Mouse (Mus musculus) lung, embryonic 16.5 days (tissue): Measurements from ENCODE around the gene St6galnac3. TPM values are rescaled to one million over a fixed set of nuclear protein-coding genes. Genes with fewer than 3 reads are reported as not detected.

ENCODE experiments used
- ATAC-seq: fragments of 200-750 bp; cut with Nextera tagmentation; 2 replicates; pipeline ENCODE4 v1.8.0; 2017; ENCODE audit warnings: low read depth, mild to moderate bottlenecking, moderate library complexity
- H3K27ac ChIP-seq: fragments of 300-500 bp; sonication (generic); 2 replicates; pipeline ENCODE4 v1.5.1; 2014; ENCODE audit warnings: mild to moderate bottlenecking, control low read depth, low read length
- H3K27me3 ChIP-seq: fragments of 300-500 bp; sonication (generic); 2 replicates; pipeline ENCODE4 v1.6.1; 2014; ENCODE audit warnings: low read depth, low read length, mixed read lengths; ENCODE audit not compliant: control insufficient read depth, insufficient read depth
- H3K36me3 ChIP-seq: fragments of 300-500 bp; sonication (generic); 2 replicates; pipeline ENCODE4 v1.6.1; 2014; ENCODE audit warnings: low read length; ENCODE audit not compliant: control insufficient read depth, insufficient read depth
- H3K4me1 ChIP-seq: fragments of 300-500 bp; sonication (generic); replicated peaks from 2 replicates; pipeline ENCODE4 v1.6.1; 2014; ENCODE audit warnings: low read length, mixed read lengths; ENCODE audit not compliant: control insufficient read depth, insufficient read depth
- H3K4me2 ChIP-seq: fragments of 300-500 bp; sonication (generic); 2 replicates; pipeline ENCODE4 v1.6.1; 2014; ENCODE audit warnings: low read depth, low read length, control low read depth
- H3K4me3 ChIP-seq: fragments of 300-500 bp; sonication (generic); 2 replicates; pipeline ENCODE4 v1.5.1; 2014; ENCODE audit warnings: mild to moderate bottlenecking, low read length, control low read depth
- H3K9ac ChIP-seq: fragments of 300-500 bp; sonication (generic); 2 replicates; pipeline ENCODE4 v1.6.1; 2014; ENCODE audit warnings: low read length, control low read depth
- H3K9me3 ChIP-seq: fragments of 300-500 bp; sonication (generic); 2 replicates; pipeline ENCODE4 v1.6.1; 2016; ENCODE audit warnings: low read length; ENCODE audit not compliant: control insufficient read depth
- WGBS: fragments of 180-500 bp; shearing (Covaris S2); extraction: QIAGEN DNeasy Blood & Tissue Kit; methylation state at CpG from one replicate; pipeline ENCODE4 v1.1.7; 2014; 5-methylcytosine and 5-hydroxymethylcytosine counted together
- polyA plus RNA-seq: library from polyadenylated mRNA; unstranded; fragments of >200 nt; fragmentation: Nextera tagmentation; extraction: Ambion mirVana; gene quantifications from 2 replicates; pipeline ENCODE4 v1.2.1, GENCODE M21; 2015

Gene St6galnac3
- polyA plus RNA-seq, 1 experiment from 2014 or later, result 28.4 TPM

DNA sequence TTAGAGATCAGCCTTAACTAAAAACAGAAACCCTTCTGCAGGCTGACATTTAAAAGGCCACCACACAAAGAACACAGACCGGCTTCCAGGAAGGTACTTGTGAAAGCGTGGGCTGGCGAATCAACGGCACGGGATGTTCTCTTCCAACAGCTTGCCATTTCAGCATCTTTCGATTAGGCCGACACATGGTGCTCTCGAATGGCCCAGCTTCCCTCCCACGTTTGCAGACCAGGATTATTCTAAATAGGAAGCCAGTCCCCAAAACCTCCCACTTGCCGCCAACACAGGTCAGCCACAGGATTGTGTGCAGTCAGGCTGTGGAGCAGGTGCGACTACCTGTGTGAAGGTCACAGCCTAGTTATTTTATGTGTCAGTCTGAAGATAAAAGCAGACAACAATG lies 153.8 kb downstream of the St6galnac3 start:
- ATAC-seq, result no peak

GRCm38 (mm10) chr3:153568815-153569214 lies 156.2 kb downstream of the St6galnac3 start:
- no peaks in the 10 kb centered on the region for H3K9me3 ChIP-seq
- H3K4me2 ChIP-seq, result no peak overlapping the region
- H3K36me3 ChIP-seq, result no peaks in the 10 kb centered on the region
- no peak overlapping the region for H3K9ac ChIP-seq
- ATAC-seq, result no peak
- H3K4me3 ChIP-seq, result no peak overlapping the region
- no peak overlapping the region for H3K27ac ChIP-seq
- WGBS, result 72% methylated on average over 3 of the region's 3 CpGs
- no peaks in the 10 kb centered on the region for H3K27me3 ChIP-seq
- 0 out of 2 replicates have a peak, but pooled peaks cover 5% of the 10 kb centered on the region for H3K4me1 ChIP-seq

More for the DNA sequence above, 153.8 kb downstream of the St6galnac3 start:
- H3K9ac ChIP-seq, result no peak overlapping the region
- H3K27me3 ChIP-seq, result no peaks in the 10 kb centered on the region
- no peak overlapping the region for H3K4me3 ChIP-seq
- no peaks in the 10 kb centered on the region for H3K36me3 ChIP-seq
- no peak overlapping the region for H3K27ac ChIP-seq
- 86% methylated on average over 11 of the region's 11 CpGs for WGBS
- H3K4me2 ChIP-seq, result no peak overlapping the region
- H3K9me3 ChIP-seq, result no peaks in the 10 kb centered on the region
- 0 out of 2 replicates have a peak, but pooled peaks cover 5% of the 10 kb centered on the region for H3K4me1 ChIP-seq

DNA sequence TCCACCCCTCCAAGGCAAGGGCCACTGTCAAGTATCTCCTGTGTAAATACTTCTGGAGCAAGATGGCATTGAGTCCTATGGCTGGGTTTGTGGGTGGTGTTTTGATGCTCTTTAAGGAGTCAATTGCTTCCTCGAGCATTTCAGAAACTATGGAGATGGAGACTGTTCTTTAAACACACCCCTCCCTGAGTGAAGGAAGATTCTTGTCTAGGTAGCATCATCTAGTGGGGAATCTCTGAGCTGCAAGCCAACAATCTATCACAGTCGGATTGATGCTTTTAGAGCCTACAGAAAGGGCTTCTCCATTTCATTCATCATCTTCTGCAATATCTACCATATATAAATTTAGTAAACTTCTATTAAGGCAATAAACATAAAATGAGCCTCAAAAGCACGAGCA lies 157.1 kb downstream of the St6galnac3 start:
- H3K9ac ChIP-seq, result no peak overlapping the region
- 57% methylated on average over 3 of the region's 3 CpGs for WGBS
- H3K27me3 ChIP-seq, result no peaks in the 10 kb centered on the region
- H3K9me3 ChIP-seq, result no peaks in the 10 kb centered on the region
- no peak overlapping the region for H3K4me2 ChIP-seq
- ATAC-seq, result no peak
- H3K4me1 ChIP-seq, result 0 out of 2 replicates have a peak, but pooled peaks cover 5% of the 10 kb centered on the region
- no peaks in the 10 kb centered on the region for H3K36me3 ChIP-seq
- H3K4me3 ChIP-seq, result no peak overlapping the region
- no peak overlapping the region for H3K27ac ChIP-seq

DNA sequence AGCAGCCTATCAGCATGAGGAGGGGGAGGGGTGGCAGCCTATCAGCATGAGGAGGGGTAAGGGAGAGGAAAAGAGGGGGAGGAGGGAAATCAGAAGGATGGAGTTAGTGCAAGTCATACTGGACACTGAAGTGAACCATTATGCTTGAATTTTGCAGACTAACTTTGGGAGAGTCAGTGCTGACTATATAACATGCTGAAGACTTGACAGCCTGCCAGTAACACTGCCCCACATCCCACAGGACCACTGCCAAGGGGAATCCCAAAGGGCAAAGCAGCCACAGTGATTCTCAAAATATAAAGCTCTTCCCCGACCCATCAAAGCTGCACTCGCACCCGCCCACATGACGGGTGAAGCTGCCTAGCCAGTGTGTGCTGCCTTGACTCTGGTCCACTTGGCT lies 157.5 kb downstream of the St6galnac3 start:
- no peak overlapping the region for H3K4me2 ChIP-seq
- no peak overlapping the region for H3K9ac ChIP-seq
- H3K36me3 ChIP-seq, result no peaks in the 10 kb centered on the region
- 0 out of 2 replicates have a peak, but pooled peaks cover 5% of the 10 kb centered on the region for H3K4me1 ChIP-seq
- H3K9me3 ChIP-seq, result no peaks in the 10 kb centered on the region
- no peaks in the 10 kb centered on the region for H3K27me3 ChIP-seq
- ATAC-seq, result peak; percentile 23; the same call in 1 of the 2 replicates
- no peak overlapping the region for H3K27ac ChIP-seq
- 25% methylated on average over 4 of the region's 4 CpGs for WGBS
- no peak overlapping the region for H3K4me3 ChIP-seq

DNA sequence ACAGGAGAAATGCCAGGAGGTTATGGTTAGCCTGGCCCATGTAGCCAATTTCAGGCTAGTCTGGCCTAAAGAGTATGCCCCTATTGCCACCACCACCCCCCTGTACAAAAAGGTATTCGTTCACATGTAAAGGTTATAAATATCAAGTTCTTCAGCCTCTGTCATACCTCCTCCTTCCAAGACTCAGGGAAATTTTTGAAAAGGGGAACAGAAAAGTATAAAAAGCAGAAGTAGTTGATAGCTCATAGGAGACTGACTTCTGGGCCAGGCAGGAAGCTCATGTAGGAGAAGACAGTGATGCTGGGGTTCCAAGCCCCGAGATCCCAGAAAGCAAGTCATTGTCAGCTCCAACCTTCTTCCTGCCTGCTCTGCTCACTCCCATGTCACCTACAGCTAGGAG lies 158.9 kb downstream of the St6galnac3 start:
- H3K9ac ChIP-seq, result no peak overlapping the region
- no peak overlapping the region for H3K27ac ChIP-seq
- no peak for ATAC-seq
- 0 out of 2 replicates have a peak, but pooled peaks cover 5% of the 10 kb centered on the region for H3K4me1 ChIP-seq
- no peaks in the 10 kb centered on the region for H3K36me3 ChIP-seq
- H3K9me3 ChIP-seq, result no peaks in the 10 kb centered on the region
- no peaks in the 10 kb centered on the region for H3K27me3 ChIP-seq
- no peak overlapping the region for H3K4me2 ChIP-seq
- 87% methylated on average over 2 of the region's 2 CpGs for WGBS
- H3K4me3 ChIP-seq, result no peak overlapping the region

DNA sequence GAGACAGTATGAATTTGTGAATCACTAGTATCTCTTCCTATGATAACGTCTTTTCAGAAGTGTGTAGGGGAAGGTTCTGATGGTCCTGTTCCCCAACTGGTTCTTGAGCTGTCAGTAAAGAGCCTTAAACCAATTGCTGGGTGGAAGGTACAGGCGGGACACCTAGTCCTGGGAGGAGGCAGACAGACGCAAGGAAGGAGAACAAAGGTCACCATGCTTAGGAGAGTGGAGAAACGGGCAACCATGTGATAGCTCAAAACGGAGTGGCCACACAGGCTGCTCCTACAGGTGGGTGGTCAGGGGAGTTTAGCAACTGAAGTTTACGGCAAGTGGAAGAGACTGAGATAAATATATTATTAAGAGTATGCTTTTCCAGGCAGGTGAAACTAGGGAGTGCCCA lies 164.1 kb downstream of the St6galnac3 start:
- Histone ChIP-seq H3K27ac (no peak overlapping the region), H3K4me2 (no peak overlapping the region), H3K4me3 (no peak overlapping the region), H3K36me3 (no peaks in the 10 kb centered on the region), H3K27me3 (no peaks in the 10 kb centered on the region), H3K9me3 (no peaks in the 10 kb centered on the region), H3K9ac (no peak overlapping the region), H3K4me1 (no peaks in the 10 kb centered on the region)
- WGBS, result 70% methylated on average over 6 of the region's 6 CpGs
- no peak for ATAC-seq

DNA sequence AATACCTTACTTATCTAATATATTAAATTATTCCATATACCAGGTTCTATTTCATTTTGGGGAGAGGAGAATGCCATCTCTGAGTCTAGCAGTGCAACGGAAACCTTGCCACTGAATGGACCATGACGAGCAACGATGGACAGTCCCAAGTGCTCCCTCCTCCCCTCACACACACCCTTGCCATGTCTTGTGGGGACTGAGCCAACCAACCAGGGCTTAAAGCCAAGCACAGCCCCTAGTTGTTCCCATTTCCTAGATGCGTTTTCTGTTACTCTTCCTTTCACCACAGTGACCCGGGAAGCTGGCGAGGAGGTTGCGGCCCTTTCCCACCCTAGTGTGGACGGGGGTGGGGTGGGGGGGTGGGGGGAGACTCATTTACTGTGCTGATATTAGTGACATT lies 165.4 kb downstream of the St6galnac3 start:
- Histone ChIP-seq H3K4me3 (no peak overlapping the region), H3K27me3 (no peaks in the 10 kb centered on the region), H3K27ac (no peak overlapping the region), H3K36me3 (no peaks in the 10 kb centered on the region), H3K4me1 (no peaks in the 10 kb centered on the region), H3K9ac (no peak overlapping the region), H3K4me2 (no peak overlapping the region), H3K9me3 (no peaks in the 10 kb centered on the region)
- 70% methylated on average over 8 of the region's 8 CpGs for WGBS
- ATAC-seq, result no peak

GRCm38 (mm10) chr3:153556621-153557020 lies 168.4 kb downstream of the St6galnac3 start:
- Histone ChIP-seq H3K4me3 (no peak overlapping the region), H3K9me3 (no peaks in the 10 kb centered on the region), H3K4me1 (no peaks in the 10 kb centered on the region), H3K9ac (no peak overlapping the region), H3K27ac (no peak overlapping the region), H3K27me3 (no peaks in the 10 kb centered on the region), H3K4me2 (no peak overlapping the region), H3K36me3 (no peaks in the 10 kb centered on the region)
- ATAC-seq, result 0 out of 2 replicates have a peak, but pooled peaks have one; percentile 17
- 27% methylated on average over 11 of the region's 11 CpGs for WGBS

GRCm38 (mm10) chr3:153553712-153554111 lies 171.3 kb downstream of the St6galnac3 start:
- ATAC-seq, result peak; percentile 7; the same call in 1 of the 2 replicates
- Histone ChIP-seq H3K9me3 (no peaks in the 10 kb centered on the region), H3K36me3 (no peaks in the 10 kb centered on the region), H3K27ac (no peak overlapping the region), H3K4me2 (no peak overlapping the region), H3K27me3 (no peaks in the 10 kb centered on the region), H3K4me3 (no peak overlapping the region), H3K9ac (no peak overlapping the region), H3K4me1 (no peaks in the 10 kb centered on the region)
- WGBS, result 96% methylated on average over 3 of the region's 3 CpGs

DNA sequence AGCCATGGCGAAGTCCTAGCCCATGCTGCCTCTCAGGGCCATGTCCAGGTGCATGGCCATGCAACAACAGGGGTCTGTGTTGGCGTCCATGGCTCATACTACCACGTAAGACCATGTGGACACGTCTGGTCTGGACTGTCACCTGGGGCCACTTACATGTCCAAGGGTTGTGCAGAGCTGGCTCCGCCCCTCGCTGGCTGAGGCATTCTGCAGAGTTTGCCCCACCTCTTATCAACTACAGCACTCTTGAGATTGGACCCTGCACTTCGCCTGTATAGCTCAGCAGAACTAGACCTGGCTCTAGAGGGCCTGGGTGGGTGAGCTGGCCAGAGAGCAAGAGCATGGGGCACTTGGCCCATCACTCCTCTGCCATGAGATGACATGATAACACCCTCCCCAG lies 171.7 kb downstream of the St6galnac3 start:
- no peaks in the 10 kb centered on the region for H3K4me1 ChIP-seq
- H3K4me2 ChIP-seq, result no peak overlapping the region
- no peak overlapping the region for H3K9ac ChIP-seq
- no peaks in the 10 kb centered on the region for H3K9me3 ChIP-seq
- 85% methylated on average over 7 of the region's 7 CpGs for WGBS
- no peak overlapping the region for H3K4me3 ChIP-seq
- H3K27me3 ChIP-seq, result no peaks in the 10 kb centered on the region
- ATAC-seq, result peak; percentile 7; the same call in 1 of the 2 replicates
- H3K27ac ChIP-seq, result no peak overlapping the region
- no peaks in the 10 kb centered on the region for H3K36me3 ChIP-seq
